ENCODE assay signal across 11 mouse cellular contexts in genomic region chr8:34670930-34671715, GRCm38 (mm10).
DNase-seq lines count a peak whose midpoint lies in the region; ATAC-seq lines count a peak whose summit lies in the region.
"Had no signal": no experiment of that assay in that cellular context is flagged by ENCODE, and none has a peak within 500 bp of the region (broad histone marks: within the 10 kb centered on the region; RNA-seq: fewer than 3 reads in every experiment).

No protein-coding gene starts in this region.

- DNase-seq in testis, postnatal 10 days (ENCODE audit: low spot score), result peak; percentile 30
- no peak for DNase-seq in testis, postnatal 14 days (ENCODE audit: low spot score)
- peak; percentile 45 for DNase-seq in brain, adult 2 months (ENCODE audit: low read depth, low spot score)
- no peak for DNase-seq in liver, embryonic 13.5 days
- no peak for DNase-seq in forebrain, embryonic 14.5 days (ENCODE audit: low spot score)
- no peak for DNase-seq in left cerebral cortex, adult 18-20 months (ENCODE audit: low spot score in 2 of 2)
- no peak for DNase-seq in spleen, postnatal 14 days (ENCODE audit: low spot score in 2 of 2)
- DNase-seq: cerebellum, postnatal 25 days; layer of hippocampus, postnatal 36 days; retina, postnatal 1 day had no signal

- no peaks in the 10 kb centered on the region for H3K27me3 ChIP-seq in liver, embryonic 13.5 days
- no peaks in the 10 kb centered on the region for H3K27me3 ChIP-seq in forebrain, embryonic 14.5 days (replicated peaks; ENCODE audit: control insufficient read depth, insufficient read depth, low read length)
- H3K27me3 ChIP-seq: heart, embryonic 15.5 days had no signal

- H3K36me3 ChIP-seq in liver, embryonic 13.5 days, result no peaks in the 10 kb centered on the region
- no peaks in the 10 kb centered on the region for H3K36me3 ChIP-seq in forebrain, embryonic 14.5 days (ENCODE audit: control insufficient read depth, insufficient read depth, low read length)
- H3K36me3 ChIP-seq: heart, embryonic 15.5 days had no signal

- no peak overlapping the region for H3K9ac ChIP-seq in liver, embryonic 13.5 days
- H3K9ac ChIP-seq in forebrain, embryonic 14.5 days (ENCODE audit: low read length), result no peak overlapping the region
- H3K9ac ChIP-seq: heart, embryonic 15.5 days had no signal

- no peaks in the 10 kb centered on the region for H3K9me3 ChIP-seq in liver, embryonic 13.5 days (replicated peaks)
- no peaks in the 10 kb centered on the region for H3K9me3 ChIP-seq in forebrain, embryonic 14.5 days (replicated peaks; ENCODE audit: control insufficient read depth, low read length)
- H3K9me3 ChIP-seq: heart, embryonic 15.5 days had no signal

- no peak overlapping the region for H3K4me3 ChIP-seq in liver, embryonic 13.5 days (replicated peaks)
- no peak overlapping the region for H3K4me3 ChIP-seq in forebrain, embryonic 14.5 days (ENCODE audit: low read depth, low read length)
- H3K4me3 ChIP-seq: heart, embryonic 15.5 days had no signal

- peak; percentile 89 for ATAC-seq in liver, embryonic 13.5 days (ENCODE audit: low read depth)
- ATAC-seq in forebrain, embryonic 14.5 days, result no peak

- H3K4me1 ChIP-seq in liver, embryonic 13.5 days (replicated peaks), result peaks cover 17% of the 10 kb centered on the region
- H3K4me1 ChIP-seq in forebrain, embryonic 14.5 days (ENCODE audit: control insufficient read depth, insufficient read depth, low read length), result no peaks in the 10 kb centered on the region

- WGBS in liver, embryonic 13.5 days (ENCODE audit: insufficient replicate concordance), result 18% methylated on average over 4 of the region's 4 CpGs
- WGBS in forebrain, embryonic 14.5 days, result 39% methylated on average over 4 of the region's 4 CpGs

- H3K4me2 ChIP-seq in liver, embryonic 13.5 days, result no peak overlapping the region; the same call in 1 of the 2 replicates
- H3K4me2 ChIP-seq in forebrain, embryonic 14.5 days (ENCODE audit: low read length), result no peak overlapping the region
- H3K4me2 ChIP-seq: heart, embryonic 15.5 days had no signal

- H3K27ac ChIP-seq in liver, embryonic 13.5 days, result no peak overlapping the region
- no peak overlapping the region for H3K27ac ChIP-seq in forebrain, embryonic 14.5 days (ENCODE audit: low read depth, low read length)
- H3K27ac ChIP-seq: heart, embryonic 15.5 days had no signal

Comparison
In these comparisons a context has a peak if more than half of its experiments do, and no peak if none do; other contexts are left out.
1. DNase-seq: peak in testis, postnatal 10 days (single experiment) and brain, adult 2 months (single experiment); none in testis, postnatal 14 days (single experiment), liver, embryonic 13.5 days (single experiment), forebrain, embryonic 14.5 days (single experiment), left cerebral cortex, adult 18-20 months (0 of 2) and spleen, postnatal 14 days (0 of 2).